Mouse (Mus musculus): ENCODE results near the gene Megf6.

The Megf6 gene

GRCm38 (mm10) chr4:154159961-154160537 is 10.5 kb upstream of the Megf6 start:
- no peak for DNase-seq (ENCODE audit: low read depth, low spot score)

GRCm38 (mm10) chr4:154160538-154161390 is 9.8 kb upstream of the Megf6 start, which contains the start of gene Tprgl:
Tprgl (minus strand) TSS chr4:154160666.
- DNase-seq (ENCODE audit: low read depth, low spot score): peak; percentile 95

- no peak for DNase-seq (ENCODE audit: low read depth, low spot score)
Observed at GRCm38 (mm10) chr4:154163296-154163695, 7.2 kb upstream of the Megf6 start.

DNA sequence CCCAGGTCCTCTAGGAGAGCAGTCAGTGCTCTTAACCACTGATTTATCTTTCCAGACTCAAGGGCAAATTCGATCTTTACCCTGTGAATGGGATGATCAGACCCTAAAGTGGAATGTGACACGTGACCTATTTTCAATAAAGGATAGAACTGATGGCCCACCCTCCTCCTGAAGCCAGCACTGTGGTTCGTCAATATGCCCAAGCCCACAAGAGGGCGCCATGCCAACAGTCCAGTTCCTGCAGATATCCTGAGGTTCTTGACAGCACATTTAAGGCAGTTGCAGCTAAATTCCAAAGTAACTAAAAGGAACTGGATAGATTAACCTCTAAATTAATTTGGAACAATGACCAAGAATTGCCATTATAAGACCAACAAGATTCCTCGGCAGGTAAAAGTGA is 3.5 kb upstream of the Megf6 start:
- DNase-seq (ENCODE audit: low read depth, low spot score): no peak

- DNase-seq (ENCODE audit: low read depth, low spot score): no peak
Observed at GRCm38 (mm10) chr4:154170021-154170420, 509 bp upstream of the Megf6 start.

DNA sequence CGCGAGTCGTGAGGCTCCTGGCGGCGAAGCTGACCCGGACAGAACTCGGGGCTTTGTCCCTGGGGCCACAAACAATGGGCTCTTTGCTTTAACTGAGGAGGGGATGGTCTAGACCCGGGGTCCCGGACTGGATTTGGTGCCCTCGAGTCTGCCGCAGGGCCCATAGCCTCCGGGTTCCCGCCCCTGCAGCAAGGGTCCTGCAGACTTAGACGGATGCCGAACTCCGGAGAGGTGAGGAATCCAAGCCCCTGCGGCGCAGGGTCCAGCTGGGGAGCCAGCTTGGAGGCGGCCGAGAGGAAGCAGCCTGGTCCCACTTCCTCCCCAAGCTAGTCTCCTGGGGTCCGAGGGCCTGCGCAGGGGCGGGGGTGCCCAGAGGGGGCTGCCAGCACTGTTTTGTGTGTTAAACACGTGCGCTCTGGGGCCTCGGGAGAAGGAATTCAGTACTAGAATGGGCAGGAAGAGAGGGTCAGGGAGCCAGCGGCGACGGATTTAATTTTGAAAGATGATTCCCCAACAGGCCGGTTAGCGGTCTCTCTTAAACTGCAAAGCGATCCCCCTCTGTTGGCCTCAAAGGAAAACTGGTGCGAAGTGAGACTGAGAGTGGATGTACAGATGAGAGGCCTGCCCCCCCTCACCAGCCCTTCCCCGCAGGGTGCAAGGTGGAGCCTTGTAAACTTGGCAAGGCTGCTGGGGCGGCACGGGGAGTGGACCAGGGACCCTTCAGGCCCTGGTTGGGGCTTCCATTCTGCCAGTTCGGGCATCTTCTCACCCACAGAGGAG is 811 bp downstream of the Megf6 start:
- DNase-seq (ENCODE audit: low read depth, low spot score): no peak

GRCm38 (mm10) chr4:154171931-154172604 is 1.5 kb downstream of the Megf6 start:
- no peak for DNase-seq (ENCODE audit: low read depth, low spot score)

- no peak for DNase-seq (ENCODE audit: low read depth, low spot score)
Observed at GRCm38 (mm10) chr4:154177257-154177656, 6.7 kb downstream of the Megf6 start.

DNA sequence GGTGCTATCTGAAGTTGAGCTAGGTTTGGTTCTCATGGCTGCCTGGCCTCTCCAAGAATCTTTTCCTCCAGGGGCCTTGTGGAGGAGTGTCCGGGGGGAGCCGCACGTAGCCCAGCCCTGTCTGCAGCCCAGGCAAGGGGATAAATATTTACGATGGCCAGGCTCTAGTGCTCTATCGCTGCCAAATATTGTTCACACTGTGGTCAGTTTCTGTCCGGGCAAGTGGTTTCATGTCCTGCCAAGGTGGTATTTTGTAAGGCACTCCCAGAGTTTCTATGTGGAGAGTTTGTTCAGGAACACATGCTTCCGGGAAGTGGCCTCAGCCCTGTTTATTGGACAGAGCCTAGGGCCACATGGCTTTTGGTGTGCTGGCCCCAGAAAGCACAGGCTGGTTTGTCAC is 10.5 kb downstream of the Megf6 start:
- no peak for DNase-seq (ENCODE audit: low read depth, low spot score)

GRCm38 (mm10) chr4:154183566-154183965 is 13.0 kb downstream of the Megf6 start:
- DNase-seq (ENCODE audit: low read depth, low spot score): no peak

- no peak for DNase-seq (ENCODE audit: low read depth, low spot score)
Observed at GRCm38 (mm10) chr4:154185001-154185400, 14.5 kb downstream of the Megf6 start.

GRCm38 (mm10) chr4:154186002-154186537 is 15.5 kb downstream of the Megf6 start:
- no peak for DNase-seq (ENCODE audit: low read depth, low spot score)

DNA sequence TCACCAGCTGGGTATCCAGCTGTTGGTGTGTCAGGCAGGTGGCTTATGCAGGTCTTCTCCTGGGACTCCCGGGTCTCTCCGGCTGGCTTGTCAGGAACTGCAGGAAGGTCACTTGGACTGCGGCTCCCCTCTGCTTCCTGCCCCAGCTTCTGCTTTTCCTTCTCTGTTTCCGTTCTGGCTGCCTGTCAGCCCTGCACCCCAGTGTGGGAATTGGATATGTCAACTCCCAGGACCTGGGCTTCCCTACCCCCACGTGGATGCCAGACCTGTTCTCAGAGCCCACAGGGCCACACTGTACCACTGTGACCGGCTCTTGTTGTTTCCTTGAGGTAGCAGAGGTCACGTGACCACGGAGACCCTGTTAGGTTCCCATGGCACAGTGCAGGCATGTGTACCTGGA is 18.4 kb downstream of the Megf6 start:
- no peak for DNase-seq (ENCODE audit: low read depth, low spot score)

DNA sequence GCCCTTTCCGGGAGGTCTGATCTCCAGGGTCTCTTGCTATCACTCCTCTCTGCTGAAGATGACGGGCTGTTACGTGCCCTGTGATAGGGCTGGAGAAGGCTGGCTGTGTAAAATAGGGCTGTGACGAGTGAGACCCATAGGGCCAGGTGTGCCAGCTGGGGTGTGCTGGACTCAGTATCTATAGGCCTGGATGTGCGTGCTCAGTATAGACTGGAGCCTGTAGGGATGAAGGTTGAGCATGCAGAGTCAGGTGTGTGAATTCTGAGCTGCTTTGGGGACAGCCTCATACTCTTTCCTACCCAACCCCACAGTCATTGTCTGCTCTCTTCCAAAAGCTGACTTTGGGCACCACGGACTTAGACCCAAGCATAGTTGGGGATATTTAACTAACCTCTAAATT is 27.4 kb downstream of the Megf6 start:
- no peak for DNase-seq (ENCODE audit: low read depth, low spot score)

DNA sequence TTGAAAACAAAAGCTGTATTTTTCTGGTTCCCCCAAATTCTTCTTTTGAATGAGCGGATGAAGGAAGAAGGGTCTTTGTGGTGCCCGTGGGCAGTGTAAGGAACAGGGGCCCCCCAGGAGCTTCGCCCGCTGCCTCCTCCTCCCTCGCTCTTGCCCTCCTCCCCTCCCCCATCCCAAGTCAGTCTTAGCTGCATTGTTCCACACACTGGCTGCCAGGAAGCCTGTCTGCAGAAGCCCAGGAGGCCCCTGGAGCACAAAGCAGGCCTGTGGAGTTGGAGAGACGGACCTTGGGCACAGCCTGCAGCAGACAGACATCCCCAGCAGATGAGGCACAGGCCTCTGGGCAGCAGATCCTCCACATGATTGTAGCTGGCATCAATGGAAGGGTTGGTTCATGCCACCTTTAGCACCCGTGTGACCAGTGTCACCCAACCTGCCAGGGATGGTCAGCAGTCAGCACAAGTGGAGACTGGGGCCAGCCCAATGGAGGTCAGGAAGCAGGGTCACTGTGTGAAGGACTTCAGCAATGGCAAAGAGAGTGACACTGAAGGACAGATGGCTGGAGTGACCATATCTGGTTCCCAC is 27.9 kb downstream of the Megf6 start:
- no peak for DNase-seq (ENCODE audit: low read depth, low spot score)

GRCm38 (mm10) chr4:154201511-154201910 is 31.0 kb downstream of the Megf6 start:
- no peak for DNase-seq (ENCODE audit: low read depth, low spot score)

DNA sequence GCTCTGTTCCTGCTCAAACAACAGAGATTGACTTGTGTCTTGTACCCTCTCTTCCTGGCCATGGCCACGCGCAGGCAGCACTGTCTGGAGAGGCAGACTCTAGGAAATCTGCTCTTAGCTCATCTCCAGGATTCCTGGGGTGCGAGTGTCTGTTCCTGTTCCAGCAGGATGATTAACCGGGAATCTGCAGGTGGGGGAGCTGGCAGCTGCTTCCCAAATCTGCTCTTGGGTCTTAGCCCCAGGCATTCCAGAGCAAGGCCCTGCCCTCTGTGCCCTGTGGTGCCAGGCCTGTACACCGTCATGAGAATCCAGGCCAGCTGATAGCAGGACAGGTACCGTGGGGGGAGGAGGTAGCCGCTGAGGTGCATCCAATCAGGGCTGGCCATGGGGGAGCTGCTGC is 34.0 kb downstream of the Megf6 start:
- DNase-seq (ENCODE audit: low read depth, low spot score): no peak

GRCm38 (mm10) chr4:154205392-154205791 is 34.9 kb downstream of the Megf6 start:
- DNase-seq (ENCODE audit: low read depth, low spot score): no peak

DNA sequence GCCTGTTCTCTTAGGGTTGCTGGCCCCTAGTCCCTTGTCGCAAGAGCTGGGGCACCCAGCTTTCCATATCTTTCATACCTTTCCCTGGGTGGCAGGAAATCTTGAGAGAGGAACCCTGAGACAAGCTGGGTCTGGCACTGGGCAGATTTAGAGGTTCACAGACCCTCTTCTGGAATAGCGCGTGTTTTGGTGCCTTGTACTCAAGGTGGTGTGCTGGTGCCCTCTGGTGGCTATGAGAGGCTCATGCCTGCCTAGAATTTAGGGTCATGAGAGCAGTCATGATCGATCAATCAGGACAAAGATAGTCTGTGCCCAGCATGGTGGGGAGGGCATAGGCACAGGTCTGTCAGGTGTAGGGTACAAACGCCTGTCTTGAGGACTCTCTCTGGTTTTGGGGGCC is 36.7 kb downstream of the Megf6 start:
- DNase-seq (ENCODE audit: low read depth, low spot score): peak; percentile 64

DNA sequence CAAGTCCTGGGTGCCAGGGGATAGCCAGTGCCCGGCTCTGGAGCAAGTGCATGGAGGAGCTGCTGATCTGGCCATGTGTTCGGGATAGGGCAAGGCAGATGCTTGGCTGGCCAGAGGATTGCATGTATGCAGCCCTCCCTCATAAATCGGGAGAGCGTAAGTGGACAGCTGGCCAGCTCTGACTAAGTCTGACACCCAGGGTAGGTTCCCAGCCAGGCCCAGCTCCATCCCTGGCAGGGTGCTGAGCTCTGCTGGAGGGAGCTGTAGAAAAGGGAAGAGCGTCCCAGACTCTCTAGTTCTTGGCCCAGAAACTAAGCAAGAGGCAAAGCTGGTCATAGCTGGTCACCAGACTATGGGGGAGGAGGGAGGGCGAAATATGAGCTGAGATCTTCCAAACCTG is 38.5 kb downstream of the Megf6 start:
- no peak for DNase-seq (ENCODE audit: low read depth, low spot score)

DNA sequence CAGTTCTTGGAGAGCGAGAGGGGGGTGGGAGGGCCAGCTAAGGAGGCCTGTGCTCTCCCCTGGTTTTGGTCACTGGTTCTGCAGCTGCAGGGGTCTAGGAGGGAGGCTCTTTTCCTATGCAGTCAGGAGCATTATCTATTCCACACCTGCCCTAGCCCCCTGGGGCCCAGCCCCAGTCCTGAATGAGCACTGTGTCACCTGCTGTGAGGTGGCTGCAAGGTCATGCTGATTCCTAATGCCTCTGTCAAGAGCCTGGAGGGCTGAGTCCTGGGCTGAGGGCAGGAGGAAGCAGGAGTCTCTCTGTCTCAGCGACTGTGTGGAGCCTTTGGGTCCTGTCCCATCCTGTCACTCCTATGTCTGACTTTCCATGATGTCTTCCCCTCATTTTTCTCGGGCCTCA is 39.3 kb downstream of the Megf6 start:
- DNase-seq (ENCODE audit: low read depth, low spot score): no peak
